Mouse (Mus musculus) gastrocnemius, postnatal 14 days (tissue): Measurements from ENCODE around the gene Gpr171. TPM values are rescaled to one million over a fixed set of nuclear protein-coding genes. Genes with fewer than 3 reads are reported as not detected.
"Not testable (repeated sequence)": the region's sequence is repeated elsewhere in the genome, so short reads cannot be mapped to it uniquely, and the experiment has no call there.

Experiments
- DNase-seq: peaks from one replicate; pipeline ENCODE4 v3.0.0; 2021; ENCODE audit warnings: mixed read lengths
- intact Hi-C: fragments of 180-260 bp; cut with DNase I; formaldehyde crosslinking; loops from one replicate; pipeline ENCODE4 v1.15.1; 2025; ENCODE audit warnings: low total_unique reads
- total RNA-seq, 2 experiments: library from RNA; stranded (reverse); gene quantifications; 2 replicates each; pipeline ENCODE4 v1.2.3; 2021

Gene Gpr171
- total RNA-seq, 2 experiments from 2014 or later: not detected

- DNase-seq: no peak
- intact Hi-C loops: loop anchor here (5.0 kb wide), 1 partner anchor 85 kb away; no protein-coding TSS in a partner anchor
Measured at GRCm38 (mm10) chr3:59121780-59122449, 20.3 kb upstream of the Gpr171 start.

- intact Hi-C loops: loop anchor here (5.0 kb wide), 1 partner anchor 86 kb away; no protein-coding TSS in a partner anchor
- peak; percentile 14 for DNase-seq
Measured at GRCm38 (mm10) chr3:59121067-59121730, 19.6 kb upstream of the Gpr171 start.

GRCm38 (mm10) chr3:59113973-59114517 is 12.4 kb upstream of the Gpr171 start:
- DNase-seq: no peak
- intact Hi-C loops: no loop called here

GRCm38 (mm10) chr3:59113291-59113690 is 11.7 kb upstream of the Gpr171 start:
- intact Hi-C loops, DNase-seq: not testable (repeated sequence)

GRCm38 (mm10) chr3:59111944-59112343 is 10.3 kb upstream of the Gpr171 start:
- intact Hi-C loops: no loop called here
- no peak for DNase-seq

GRCm38 (mm10) chr3:59109834-59110233 is 8.2 kb upstream of the Gpr171 start:
- intact Hi-C loops, DNase-seq: not testable (repeated sequence)

GRCm38 (mm10) chr3:59107439-59107838 is 5.8 kb upstream of the Gpr171 start:
- no peak for DNase-seq
- intact Hi-C loops: no loop called here

GRCm38 (mm10) chr3:59104462-59104861 is 2.8 kb upstream of the Gpr171 start:
- intact Hi-C loops: no loop called here

GRCm38 (mm10) chr3:59102146-59102545 is 525 bp upstream of the Gpr171 start:
- intact Hi-C loops: no loop called here
- DNase-seq: no peak

More at GRCm38 (mm10) chr3:59104462-59104861, 2.8 kb upstream of the Gpr171 start:
- DNase-seq: no peak

GRCm38 (mm10) chr3:59098540-59098939 is 3.1 kb downstream of the Gpr171 start:
- no peak for DNase-seq
- intact Hi-C loops: no loop called here

GRCm38 (mm10) chr3:59097421-59097820 is 4.2 kb downstream of the Gpr171 start:
- DNase-seq: no peak
- intact Hi-C loops: no loop called here

GRCm38 (mm10) chr3:59092702-59093101 is 8.9 kb downstream of the Gpr171 start:
- no peak for DNase-seq
- intact Hi-C loops: no loop called here

- no peak for DNase-seq
- intact Hi-C loops: no loop called here
Measured at GRCm38 (mm10) chr3:59080919-59081318, 20.7 kb downstream of the Gpr171 start.

GRCm38 (mm10) chr3:59080293-59080916 is 21.2 kb downstream of the Gpr171 start:
- DNase-seq: no peak
- intact Hi-C loops: no loop called here

GRCm38 (mm10) chr3:59079327-59079726 is 22.3 kb downstream of the Gpr171 start:
- peak; percentile 16 for DNase-seq
- intact Hi-C loops: no loop called here

- DNase-seq: no peak
- intact Hi-C loops: no loop called here
Measured at GRCm38 (mm10) chr3:59078585-59078984, 23.0 kb downstream of the Gpr171 start.

GRCm38 (mm10) chr3:59077278-59077677 is 24.3 kb downstream of the Gpr171 start:
- intact Hi-C loops: no loop called here
- DNase-seq: no peak

- DNase-seq, intact Hi-C loops: not testable (repeated sequence)
Measured at GRCm38 (mm10) chr3:59069071-59069470, 32.5 kb downstream of the Gpr171 start.

GRCm38 (mm10) chr3:59066558-59067294 is 34.9 kb downstream of the Gpr171 start:
- no peak for DNase-seq
- intact Hi-C loops: no loop called here

- intact Hi-C loops: no loop called here
- no peak for DNase-seq
Measured at GRCm38 (mm10) chr3:59065937-59066336, 35.7 kb downstream of the Gpr171 start.
